Mouse (Mus musculus) E14TG2a.4 (cell line): ENCODE data around the gene Espn.

Experiments
- H3K27me3 ChIP-seq: 2 replicates; pipeline ENCODE4 v1.6.1; 2014; ENCODE audit warnings: low read length, control low read depth; ENCODE audit not compliant: insufficient read depth
- H3K36me3 ChIP-seq: 2 replicates; pipeline ENCODE4 v1.6.1; 2014; ENCODE audit warnings: low read length, control low read depth; ENCODE audit not compliant: insufficient read depth
- H3K4me1 ChIP-seq: replicated peaks from 2 replicates; pipeline ENCODE4 v1.6.1; 2014; ENCODE audit warnings: low read depth, low read length, control low read depth
- H3K4me3 ChIP-seq: replicated peaks from 2 replicates; pipeline ENCODE4 v1.5.1; 2014; ENCODE audit warnings: mild to moderate bottlenecking, low read length
- H3K9me3 ChIP-seq: 2 replicates; pipeline ENCODE4 v1.6.1; 2014; ENCODE audit warnings: low read length, control low read depth
- CTCF ChIP-seq: conservative IDR thresholded peaks from 2 replicates; pipeline ENCODE4 v1.5.1; 2014; ENCODE audit warnings: low read length
- NANOG ChIP-seq: IDR thresholded peaks from 2 replicates; pipeline ENCODE4 v1.6.1; 2014; ENCODE audit warnings: borderline replicate concordance, low read length, mixed read lengths
- POU5F1 ChIP-seq: IDR thresholded peaks from 2 replicates; pipeline ENCODE4 v1.6.1; 2014; ENCODE audit warnings: low read length, borderline replicate concordance

Espn gene

GRCm38 (mm10) chr4:152173041-152173440, 20.9 kb upstream of the Espn start:
- TF ChIP-seq CTCF (peak; percentile 66), POU5F1 (no peak)
- Histone ChIP-seq H3K36me3 (no peaks in the 10 kb centered on the region), H3K4me3 (no peak overlapping the region), H3K27me3 (peaks cover 20% of the 10 kb centered on the region), H3K4me1 (peaks cover 39% of the 10 kb centered on the region), H3K9me3 (peaks cover 6% of the 10 kb centered on the region)

GRCm38 (mm10) chr4:152171543-152171942, 19.4 kb upstream of the Espn start:
- Histone ChIP-seq H3K4me1 (peaks cover 31% of the 10 kb centered on the region), H3K27me3 (peaks cover 13% of the 10 kb centered on the region), H3K36me3 (no peaks in the 10 kb centered on the region), H3K9me3 (peaks cover 6% of the 10 kb centered on the region), H3K4me3 (no peak overlapping the region)
- peak; percentile 90 for TF ChIP-seq CTCF
- TF ChIP-seq NANOG, result no peak
- TF ChIP-seq POU5F1, result no peak

- peaks cover 6% of the 10 kb centered on the region for H3K9me3 ChIP-seq
- TF ChIP-seq POU5F1 (no peak), NANOG (no peak), CTCF (no peak; the same call in 1 of the 2 replicates)
- peak overlapping the region; percentile 57 for H3K4me3 ChIP-seq
- H3K4me1 ChIP-seq, result peaks cover 39% of the 10 kb centered on the region
- H3K27me3 ChIP-seq, result 0 out of 2 replicates have a peak, but pooled peaks cover 3% of the 10 kb centered on the region
- no peaks in the 10 kb centered on the region for H3K36me3 ChIP-seq
Measured at GRCm38 (mm10) chr4:152170286-152170685, 18.1 kb upstream of the Espn start.

- peaks cover 45% of the 10 kb centered on the region for H3K4me1 ChIP-seq
- TF ChIP-seq POU5F1 (no peak), CTCF (no peak), NANOG (no peak)
- no peak overlapping the region for H3K4me3 ChIP-seq
- H3K36me3 ChIP-seq, result no peaks in the 10 kb centered on the region
- H3K9me3 ChIP-seq, result peaks cover 6% of the 10 kb centered on the region
- no peaks in the 10 kb centered on the region for H3K27me3 ChIP-seq
Measured at GRCm38 (mm10) chr4:152169103-152169502, 16.9 kb upstream of the Espn start.

- H3K4me3 ChIP-seq, result no peak overlapping the region
- H3K36me3 ChIP-seq, result no peaks in the 10 kb centered on the region
- peaks cover 45% of the 10 kb centered on the region for H3K4me1 ChIP-seq
- 0 out of 2 replicates have a peak, but pooled peaks cover under 1% of the 10 kb centered on the region for H3K27me3 ChIP-seq
- peaks cover 5% of the 10 kb centered on the region; the same call in 1 of the 2 replicates for H3K9me3 ChIP-seq
- TF ChIP-seq POU5F1, result no peak
- no peak for TF ChIP-seq NANOG
- no peak for TF ChIP-seq CTCF
Measured at GRCm38 (mm10) chr4:152168052-152168451, 15.9 kb upstream of the Espn start.

GRCm38 (mm10) chr4:152165036-152165931, 13.1 kb upstream of the Espn start:
- Histone ChIP-seq H3K9me3 (peaks cover 15% of the 10 kb centered on the region), H3K27me3 (peaks cover 22% of the 10 kb centered on the region), H3K4me1 (peaks cover 40% of the 10 kb centered on the region), H3K4me3 (peak overlapping the region; percentile 45; the same call in 1 of the 2 replicates), H3K36me3 (no peaks in the 10 kb centered on the region)
- no peak for TF ChIP-seq NANOG
- TF ChIP-seq CTCF, result peak; percentile 96

- H3K4me3 ChIP-seq, result no peak overlapping the region
- H3K9me3 ChIP-seq, result peaks cover 16% of the 10 kb centered on the region
- peaks cover 51% of the 10 kb centered on the region for H3K4me1 ChIP-seq
- no peaks in the 10 kb centered on the region for H3K36me3 ChIP-seq
- H3K27me3 ChIP-seq, result peaks cover 46% of the 10 kb centered on the region
- no peak for TF ChIP-seq NANOG
- no peak for TF ChIP-seq POU5F1
- TF ChIP-seq CTCF, result no peak
Measured at GRCm38 (mm10) chr4:152162748-152163147, 10.6 kb upstream of the Espn start.

GRCm38 (mm10) chr4:152161601-152162000, 9.4 kb upstream of the Espn start:
- TF ChIP-seq CTCF (no peak), POU5F1 (no peak), NANOG (no peak)
- Histone ChIP-seq H3K9me3 (peaks cover 16% of the 10 kb centered on the region), H3K4me1 (peaks cover 51% of the 10 kb centered on the region), H3K36me3 (no peaks in the 10 kb centered on the region), H3K27me3 (peaks cover 53% of the 10 kb centered on the region), H3K4me3 (no peak overlapping the region)
